Mouse (Mus musculus) liver, postnatal 0 days (tissue): ENCODE measurements around the gene Def8.

Source experiments
- CTCF ChIP-seq: sonication (generic); IDR thresholded peaks from 2 replicates; pipeline ENCODE4 v1.5.1; 2016; ENCODE audit warnings: antibody characterized with exemption, low read depth
- EP300 ChIP-seq: IDR thresholded peaks from 2 replicates; pipeline ENCODE4 v1.6.1; 2016; ENCODE audit warnings: antibody characterized with exemption, low read depth, mild to moderate bottlenecking

DNA sequence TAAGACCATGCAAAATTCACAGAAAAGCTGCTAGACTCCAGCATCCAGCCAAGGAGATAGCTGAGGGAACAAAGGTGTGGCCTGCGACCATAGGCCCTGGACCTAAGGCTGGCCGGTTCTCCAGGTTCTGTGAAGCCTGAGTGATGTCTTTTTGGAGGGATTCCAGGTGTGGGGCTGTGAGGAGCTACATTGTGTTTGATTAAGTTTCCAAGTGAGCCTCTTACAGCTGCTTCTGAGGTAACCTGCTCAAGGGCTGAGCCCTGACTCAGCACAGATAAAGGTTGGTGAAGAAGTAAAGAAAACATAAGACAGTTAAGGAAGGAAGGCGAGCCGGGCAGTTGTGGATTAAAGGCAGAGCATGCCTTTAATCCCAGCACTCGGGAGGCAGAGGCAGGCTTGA lies 78.9 kb downstream of the Def8 start:
- no peak for TF ChIP-seq CTCF
- no peak for TF ChIP-seq EP300
